Mouse (Mus musculus): ENCODE results near the gene Heatr1.
"Not testable (repeated sequence)": the region's sequence is repeated elsewhere in the genome, so short reads cannot be mapped to it uniquely, and the experiment has no call there.

The Heatr1 gene

GRCm38 (mm10) chr13:12454686-12455390, 60.0 kb downstream of the Heatr1 start:
- DNase-seq, result no peak

GRCm38 (mm10) chr13:12456711-12457110, 61.9 kb downstream of the Heatr1 start:
- DNase-seq, result no peak

- DNase-seq, result peak; percentile 54
Measured at GRCm38 (mm10) chr13:12460443-12460842, 65.6 kb downstream of the Heatr1 start.

GRCm38 (mm10) chr13:12460881-12461729, 66.3 kb downstream of the Heatr1 start:
- DNase-seq, result peak; percentile 88

GRCm38 (mm10) chr13:12461730-12462119, 66.9 kb downstream of the Heatr1 start:
- no peak for DNase-seq

- DNase-seq, result no peak
Measured at GRCm38 (mm10) chr13:12462623-12463022, 67.8 kb downstream of the Heatr1 start.

GRCm38 (mm10) chr13:12464159-12464558, 69.3 kb downstream of the Heatr1 start:
- not testable (repeated sequence) for DNase-seq

GRCm38 (mm10) chr13:12464844-12465243, 70.0 kb downstream of the Heatr1 start, which contains the start of gene Lgals8:
Gene Lgals8 (minus strand): TSS chr13:12464944.
- no peak for DNase-seq

- no peak for DNase-seq
Measured at GRCm38 (mm10) chr13:12468488-12468887, 73.7 kb downstream of the Heatr1 start.

- DNase-seq, result peak; percentile 71
Measured at GRCm38 (mm10) chr13:12473724-12474378, 79.0 kb downstream of the Heatr1 start.

GRCm38 (mm10) chr13:12475239-12475638, 80.4 kb downstream of the Heatr1 start:
- no peak for DNase-seq

- DNase-seq, result no peak
Measured at GRCm38 (mm10) chr13:12476886-12477285, 82.1 kb downstream of the Heatr1 start.

- DNase-seq, result no peak
Measured at GRCm38 (mm10) chr13:12478301-12478700, 83.5 kb downstream of the Heatr1 start.

GRCm38 (mm10) chr13:12479802-12480201, 85.0 kb downstream of the Heatr1 start:
- no peak for DNase-seq

- no peak for DNase-seq
Measured at GRCm38 (mm10) chr13:12485197-12485596, 90.4 kb downstream of the Heatr1 start.

- no peak for DNase-seq
Measured at GRCm38 (mm10) chr13:12485640-12486039, 90.8 kb downstream of the Heatr1 start.

Measured in right cerebral cortex, postnatal 14 days (tissue).